Mouse (Mus musculus): ENCODE results near the gene Mtmr12.
A peak's percentile ranks its signal among the peaks of the same experiment; 100 is the strongest.

The Mtmr12 gene

DNA sequence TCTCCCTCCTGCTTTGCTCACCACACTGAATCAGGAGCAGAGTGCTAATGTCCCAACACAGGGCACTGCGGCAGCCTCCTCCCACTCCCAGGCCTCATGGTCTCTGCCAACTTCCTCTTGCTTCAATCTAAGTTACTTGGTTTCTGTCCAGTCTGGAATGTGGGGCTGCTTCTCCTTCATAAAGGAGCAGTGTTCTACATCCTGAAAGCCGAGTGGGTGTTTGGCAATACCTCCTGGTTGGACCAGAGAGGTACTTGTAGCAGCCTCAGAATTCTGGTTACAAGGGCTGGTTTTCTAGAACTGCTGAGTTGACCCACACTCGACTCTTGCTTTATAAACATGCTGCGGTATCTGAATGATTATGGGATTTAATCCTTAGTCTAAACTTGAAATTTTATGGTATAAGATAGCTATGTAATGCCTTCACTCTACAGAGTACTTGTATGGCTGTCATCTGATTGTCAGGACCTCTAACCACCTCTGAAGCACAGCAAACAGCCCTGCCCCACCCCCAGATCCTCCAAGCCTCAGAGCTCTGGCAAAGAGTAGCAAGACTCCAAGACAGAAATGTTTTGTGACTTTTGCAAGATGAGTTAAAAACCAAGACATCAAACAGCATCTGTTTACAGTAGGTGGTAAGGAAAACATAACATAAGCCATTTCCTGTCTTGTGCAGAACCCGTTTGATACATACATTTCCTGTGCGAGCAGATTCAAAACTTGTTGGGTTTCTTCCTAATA lies 80.1 kb downstream of the Mtmr12 start:
- DNase-seq = no peak

DNA sequence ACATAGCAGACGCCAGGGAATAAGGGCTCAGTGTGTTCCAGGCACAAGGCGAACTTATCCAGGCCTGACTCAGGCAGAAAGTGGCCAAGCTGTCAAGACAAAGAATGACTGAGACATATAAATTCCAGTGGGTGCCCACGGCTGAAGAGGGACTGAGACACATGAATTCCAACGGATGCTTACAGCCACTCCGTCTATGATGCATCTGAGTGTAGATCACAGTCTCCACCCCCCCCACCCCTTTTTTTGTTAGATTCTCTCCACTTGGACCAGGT lies 80.6 kb downstream of the Mtmr12 start:
- no peak for DNase-seq

DNA sequence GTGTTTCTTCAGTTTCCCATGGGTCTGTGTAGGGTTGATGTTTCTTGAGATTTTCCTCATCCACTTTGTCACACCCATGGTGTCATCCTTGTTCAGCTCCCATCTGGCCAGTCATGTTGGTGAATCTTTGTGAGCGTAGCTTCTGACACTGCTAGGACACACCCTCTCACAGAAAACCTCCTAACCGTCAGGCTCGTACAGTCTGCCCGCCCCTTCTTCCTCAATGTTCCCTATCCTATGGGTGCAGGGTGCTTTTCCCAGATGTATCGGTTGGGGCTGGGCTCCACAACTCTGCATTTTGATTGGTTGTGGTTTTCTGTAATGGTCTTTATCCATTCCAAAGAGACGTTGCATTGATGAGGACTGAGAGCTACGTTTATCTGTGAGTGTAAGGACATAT lies 85.5 kb downstream of the Mtmr12 start:
- DNase-seq = no peak

DNA sequence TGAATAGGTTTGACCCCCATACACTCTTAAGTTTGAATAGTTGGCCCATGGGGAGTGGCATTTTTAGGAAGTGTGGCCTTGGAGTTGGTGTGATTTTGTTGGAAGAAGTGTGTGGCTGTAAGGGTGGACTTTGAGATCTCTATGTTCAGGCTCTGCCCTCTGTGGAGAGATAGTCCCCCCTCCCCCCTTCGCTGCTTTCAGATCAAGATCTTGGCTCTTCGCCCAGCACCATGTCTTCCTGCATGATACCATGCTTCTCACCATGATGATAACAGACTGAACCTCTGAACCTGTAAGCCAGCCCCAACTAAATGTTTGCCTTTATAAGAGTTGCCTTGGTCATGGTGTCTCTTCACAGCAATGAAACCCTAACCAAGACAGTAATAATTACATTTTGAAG lies 86.9 kb downstream of the Mtmr12 start:
- no peak for DNase-seq

DNA sequence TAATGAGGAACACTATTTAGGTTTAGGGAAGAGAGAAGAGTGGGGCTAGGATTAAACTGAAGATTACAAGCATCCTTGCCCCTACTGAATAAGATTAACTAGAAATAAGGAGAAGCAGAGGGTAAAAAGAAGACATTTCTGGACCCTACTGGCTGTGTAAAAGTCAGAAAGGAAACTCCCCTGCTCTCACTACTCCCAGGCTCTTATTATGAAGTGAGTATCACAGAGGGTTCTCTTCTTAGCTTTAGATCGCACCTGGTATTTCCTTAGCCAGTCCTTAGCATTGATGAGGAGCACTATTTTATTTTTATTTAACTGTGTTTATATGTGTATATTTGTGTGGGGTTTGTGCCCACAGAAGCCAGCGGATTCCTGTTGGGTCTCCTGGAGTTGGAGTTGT lies 91.4 kb downstream of the Mtmr12 start:
- no peak for DNase-seq

DNA sequence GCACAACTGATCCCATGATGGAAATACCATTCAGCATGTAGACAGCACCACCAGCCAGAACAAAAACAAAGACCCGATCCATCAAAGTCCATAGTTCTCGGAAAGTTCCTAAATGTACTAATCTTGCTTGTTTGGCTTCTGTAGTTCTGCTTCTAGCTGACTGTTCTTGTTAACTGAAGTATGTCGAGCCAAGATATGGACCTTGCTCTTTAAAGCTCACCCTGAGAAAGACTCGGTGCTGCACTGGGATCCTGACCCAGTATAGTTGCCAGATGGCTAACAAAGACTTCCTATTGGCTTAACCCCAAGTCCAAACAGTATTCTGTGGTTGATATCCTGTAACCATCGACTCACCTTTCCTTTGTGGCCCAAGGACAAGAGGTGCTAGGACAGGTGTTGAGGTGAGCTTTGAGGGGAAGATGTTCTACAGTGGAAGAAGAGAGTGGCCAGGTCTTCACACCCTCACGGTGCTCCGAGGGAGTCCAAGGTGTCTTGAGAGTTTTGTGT lies 93.5 kb downstream of the Mtmr12 start:
- no peak for DNase-seq

DNA sequence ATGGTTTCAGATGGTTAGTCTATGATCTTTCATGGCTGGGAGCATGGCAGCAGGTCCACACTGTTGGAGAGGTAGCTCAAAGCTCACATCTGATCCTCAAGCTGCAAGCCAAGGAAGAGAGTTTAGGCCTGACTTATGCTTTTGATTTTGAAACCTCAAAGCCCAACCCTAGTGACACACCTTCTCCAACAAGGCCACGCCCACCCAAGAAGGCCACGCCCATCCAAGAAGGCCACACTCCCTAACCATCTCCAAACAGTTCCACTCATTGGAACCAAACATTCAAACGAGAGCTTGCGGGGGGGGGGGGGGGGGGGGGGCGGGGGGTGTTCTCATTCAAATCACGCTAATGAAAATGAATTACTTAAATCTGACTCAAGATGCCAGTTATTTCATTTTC lies 96.9 kb downstream of the Mtmr12 start:
- DNase-seq = no peak

DNA sequence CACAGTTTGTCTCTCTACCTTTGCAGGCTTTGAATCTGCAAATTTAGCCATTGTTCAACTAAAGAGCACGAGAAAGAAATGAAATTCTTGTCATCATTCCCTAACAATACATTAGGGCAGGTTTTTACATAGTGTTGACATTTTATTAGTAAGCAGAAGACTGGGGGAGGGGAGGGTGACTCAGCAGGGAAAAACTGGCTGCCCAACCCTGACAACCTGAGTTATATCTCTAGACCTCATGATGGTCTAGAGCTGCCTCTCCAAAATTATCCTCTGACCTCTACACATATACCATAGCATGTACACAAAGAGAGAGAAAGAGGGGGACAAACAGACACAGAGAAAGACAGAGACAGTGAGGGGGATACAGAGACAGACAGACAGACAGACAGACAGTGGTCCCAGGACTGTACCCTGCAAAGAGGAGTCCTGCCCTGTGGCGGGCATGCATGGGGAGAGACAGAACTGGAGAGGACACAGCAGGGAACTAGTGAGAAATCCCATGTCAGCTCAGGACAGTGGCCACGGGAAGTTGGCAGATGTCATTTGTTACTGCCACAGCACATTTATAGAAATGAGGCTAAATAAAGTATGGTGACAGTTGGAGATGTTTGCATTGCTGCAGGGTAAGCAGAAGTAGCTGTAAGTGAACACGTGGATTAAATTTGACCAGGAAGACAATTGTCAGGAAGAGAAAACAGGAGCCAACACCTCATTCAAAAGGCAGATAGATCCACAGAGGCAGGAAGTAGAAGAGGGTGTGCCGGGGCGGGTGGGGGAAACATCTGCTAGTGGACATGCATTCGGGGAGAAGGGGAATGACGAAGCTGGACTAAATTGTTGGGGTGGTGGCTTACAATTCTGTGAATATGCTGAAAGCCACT lies 101.6 kb downstream of the Mtmr12 start:
- DNase-seq = no peak

DNA sequence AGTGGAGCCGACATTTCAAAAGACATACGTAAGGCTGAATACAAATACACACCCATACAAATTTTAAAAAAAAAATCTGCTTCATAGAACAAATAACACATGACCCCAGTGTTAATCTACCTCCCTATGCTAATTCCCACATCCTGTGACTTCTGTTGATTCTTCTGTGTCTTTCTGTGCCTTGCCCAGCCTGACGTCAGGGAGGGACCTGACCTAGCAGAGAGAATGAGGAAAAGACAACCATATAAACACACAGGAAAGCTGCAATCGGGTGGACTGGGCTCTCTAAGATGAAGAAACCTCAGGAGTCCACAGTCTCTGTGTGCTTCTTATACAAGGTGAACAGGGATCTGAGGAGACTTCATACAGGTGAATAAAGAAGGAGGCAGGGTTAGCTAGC lies 102.3 kb downstream of the Mtmr12 start:
- no peak for DNase-seq

DNA sequence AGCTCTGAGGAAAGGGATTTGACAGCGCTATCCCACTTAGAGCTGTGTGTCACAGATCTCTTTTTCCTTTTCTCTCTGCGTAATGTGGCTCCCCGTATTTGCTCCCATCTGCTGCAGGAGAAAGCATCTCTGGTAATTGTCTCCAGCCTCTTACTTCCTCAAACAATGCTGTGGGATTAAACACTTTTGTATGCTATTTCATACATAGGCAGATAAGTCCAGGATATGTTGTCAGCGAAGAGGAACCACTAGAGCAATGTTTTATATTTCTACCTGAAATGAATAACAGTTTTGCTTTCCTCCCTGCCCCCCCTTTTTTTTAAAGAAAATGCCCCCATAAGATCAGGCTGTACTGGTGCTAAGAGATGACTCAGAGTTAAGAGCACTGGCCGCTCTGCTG lies 103.7 kb downstream of the Mtmr12 start:
- no peak for DNase-seq

DNA sequence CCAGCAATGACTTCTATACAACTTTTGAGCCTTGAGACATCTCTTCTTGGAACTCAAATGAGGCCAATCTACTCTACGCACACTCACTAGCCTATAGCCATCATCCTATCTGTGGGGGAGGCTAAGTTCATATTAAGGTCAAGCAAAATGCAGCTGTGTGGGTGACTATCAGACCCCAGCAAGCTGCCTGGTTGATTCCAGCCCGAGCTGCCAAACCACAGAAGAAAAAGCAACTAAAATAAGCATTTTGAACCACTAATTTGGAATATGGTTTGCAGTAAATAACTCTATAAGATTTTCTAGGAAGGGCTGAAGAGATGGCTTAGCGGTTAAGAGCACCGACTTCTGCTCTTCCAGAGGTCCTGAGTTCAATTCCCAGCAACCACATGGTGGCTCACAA lies 105.8 kb downstream of the Mtmr12 start:
- no peak for DNase-seq

DNA sequence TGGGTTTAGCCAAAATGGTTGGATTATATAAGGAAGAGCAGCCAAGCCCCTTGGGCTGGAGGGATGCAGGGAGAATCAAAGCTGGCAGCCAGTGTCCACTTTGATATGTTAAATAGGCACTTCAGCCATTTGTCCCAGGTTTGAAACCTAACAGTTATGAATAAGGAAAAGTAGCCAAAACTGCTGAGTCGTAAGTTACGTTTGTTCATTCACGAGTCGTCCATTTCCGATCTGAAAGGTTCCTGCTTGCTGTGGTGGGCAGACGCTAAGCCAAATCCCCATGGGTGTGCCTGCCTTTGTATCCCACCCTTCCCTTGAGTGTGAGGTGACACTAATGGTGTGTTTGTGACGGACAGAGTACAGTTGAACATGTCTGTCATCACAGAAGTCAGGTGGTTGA lies 106.6 kb downstream of the Mtmr12 start:
- DNase-seq = no peak

DNA sequence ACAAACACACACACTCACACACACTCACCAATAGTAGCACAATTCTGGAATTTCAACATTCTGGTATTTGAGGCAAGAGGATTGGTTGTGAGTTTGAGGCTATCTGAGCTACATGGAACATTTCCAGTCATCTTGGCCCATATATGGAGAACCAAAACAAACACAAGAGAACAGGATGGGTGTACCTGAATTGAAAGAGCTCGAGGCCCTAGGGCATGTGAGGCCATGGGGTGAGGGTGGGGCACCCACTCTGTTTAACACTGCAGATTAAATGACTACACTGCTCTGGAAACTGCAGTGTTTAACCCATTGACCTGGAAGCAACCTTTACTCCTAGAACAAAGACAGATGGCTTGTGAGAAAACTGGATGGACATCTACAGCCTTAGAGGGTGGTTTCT lies 108.4 kb downstream of the Mtmr12 start:
- no peak for DNase-seq

DNA sequence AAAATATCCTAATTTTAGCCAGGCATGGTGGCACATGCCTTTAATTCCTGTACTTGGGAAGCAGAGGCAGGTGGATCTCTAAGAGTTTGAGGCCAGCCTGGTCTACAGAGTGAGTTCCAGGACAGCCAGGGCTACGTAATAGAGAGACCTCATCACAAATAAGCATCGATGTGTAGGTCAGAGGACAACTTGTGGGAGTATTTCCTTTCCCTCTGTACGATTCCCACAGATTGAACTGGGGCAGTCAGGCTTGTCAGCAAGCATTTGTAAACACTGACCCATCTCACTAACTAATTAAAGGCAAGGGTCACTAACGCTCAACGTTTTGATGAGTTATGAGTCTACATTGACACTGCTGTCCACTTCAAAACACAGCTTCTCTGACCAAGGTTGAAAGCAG lies 109.8 kb downstream of the Mtmr12 start:
- no peak for DNase-seq

DNA sequence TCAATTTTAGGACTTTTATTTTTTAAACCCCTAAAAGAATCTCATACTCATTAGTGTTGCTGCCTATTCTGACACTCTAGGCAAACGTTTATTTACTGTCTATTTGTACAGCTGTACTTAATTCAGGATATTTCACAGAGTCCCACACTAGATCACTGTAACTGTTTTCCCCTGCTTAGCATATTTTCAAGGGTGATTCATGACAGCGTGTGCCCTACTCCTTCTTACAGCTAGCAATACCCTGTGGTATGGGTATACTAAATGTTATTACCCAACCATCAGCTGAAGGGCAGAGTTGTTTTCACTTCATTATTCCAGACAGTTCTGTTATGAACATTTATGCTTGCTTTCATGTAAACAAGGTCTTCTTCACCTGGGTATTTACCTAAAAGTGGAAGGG lies 111.2 kb downstream of the Mtmr12 start:
- DNase-seq = no peak

DNA sequence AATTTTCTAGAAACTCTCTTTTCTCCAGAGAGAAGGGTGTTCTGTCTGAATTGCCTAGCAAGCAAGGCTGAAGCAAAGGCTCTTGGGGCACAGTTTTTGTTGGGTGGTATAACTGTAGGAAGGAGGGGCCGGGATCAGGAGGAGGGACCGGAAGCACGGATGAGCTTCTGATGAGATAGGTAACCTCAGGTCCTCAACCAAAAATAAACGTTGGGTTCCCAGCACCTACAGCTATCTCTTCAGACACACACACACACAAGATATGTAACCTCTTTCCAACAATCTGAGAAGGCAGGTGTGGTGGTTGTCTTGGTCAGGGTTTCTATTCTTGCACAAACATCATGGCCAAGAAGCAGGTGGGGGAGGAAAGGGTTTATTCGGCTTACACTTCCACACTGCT lies 112.5 kb downstream of the Mtmr12 start:
- no peak for DNase-seq

DNA sequence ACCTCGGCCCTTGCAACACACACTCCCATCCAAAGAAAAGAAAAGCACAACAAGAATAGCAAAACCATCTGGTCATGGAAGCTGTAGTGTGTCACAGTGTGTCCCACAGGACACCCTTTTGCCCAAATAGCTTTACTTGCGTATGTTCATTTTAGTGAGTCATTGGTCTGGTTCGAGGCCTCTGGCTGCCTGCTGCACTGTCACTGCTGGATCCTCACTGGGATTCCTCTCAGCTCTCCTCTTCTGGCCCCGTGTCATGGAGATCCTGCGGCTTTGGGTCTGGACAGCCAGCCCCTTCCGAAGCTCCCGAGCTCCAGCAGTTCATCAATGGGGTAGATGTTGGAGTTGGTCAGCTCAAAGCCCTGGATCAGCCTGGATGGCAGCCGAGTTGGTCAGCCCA lies 113.6 kb downstream of the Mtmr12 start:
- DNase-seq = no peak

DNA sequence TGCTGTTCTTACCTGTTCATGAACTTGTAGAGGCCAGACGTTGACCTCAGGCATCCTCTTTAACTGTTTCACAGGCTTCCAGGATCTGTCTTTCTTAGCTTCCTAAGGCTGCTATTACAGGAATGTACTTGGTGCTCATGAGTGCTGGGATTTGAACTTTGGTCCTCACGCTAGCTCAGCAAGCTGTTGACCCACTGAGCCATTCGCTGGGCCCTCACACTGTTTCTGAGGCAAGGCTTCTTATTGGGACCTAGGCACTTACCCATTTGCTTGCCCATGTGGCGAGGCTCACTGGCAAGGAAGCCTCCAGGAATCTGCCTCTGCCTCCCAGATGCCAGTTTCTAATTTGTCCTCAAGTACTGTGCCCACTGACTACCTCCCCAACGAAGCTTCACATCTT lies 115.1 kb downstream of the Mtmr12 start:
- DNase-seq = no peak

DNA sequence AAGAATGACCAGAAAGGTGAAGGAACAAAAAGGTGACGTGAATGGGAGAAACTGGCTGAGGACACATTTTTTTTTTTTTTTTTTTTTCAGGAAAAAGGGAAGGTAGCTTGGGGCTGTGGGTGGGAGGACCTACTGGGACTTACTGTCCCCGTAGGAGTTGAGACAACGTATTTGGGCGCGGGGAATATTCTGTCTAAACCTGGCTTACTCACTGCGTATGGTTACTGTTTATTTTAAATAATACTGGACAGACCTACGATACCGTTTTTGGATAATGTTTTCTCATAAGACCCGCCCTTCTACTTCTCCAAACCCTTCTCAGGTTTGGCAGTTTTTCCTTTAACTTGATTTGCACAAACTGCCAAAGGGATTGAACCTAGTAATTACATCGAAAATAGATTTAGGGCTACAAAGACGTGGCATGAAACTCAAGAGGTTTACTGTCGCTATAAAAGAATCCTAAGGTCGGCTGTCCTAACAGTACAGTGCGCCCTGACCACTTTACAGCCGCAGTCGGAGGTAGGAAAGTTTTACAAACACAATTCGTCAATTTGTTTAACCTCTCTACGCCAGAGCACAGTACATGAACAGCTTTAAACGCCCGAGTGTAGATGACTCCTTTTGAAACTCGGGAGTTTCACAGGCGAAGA lies 115.7 kb downstream of the Mtmr12 start:
- DNase-seq = no peak

DNA sequence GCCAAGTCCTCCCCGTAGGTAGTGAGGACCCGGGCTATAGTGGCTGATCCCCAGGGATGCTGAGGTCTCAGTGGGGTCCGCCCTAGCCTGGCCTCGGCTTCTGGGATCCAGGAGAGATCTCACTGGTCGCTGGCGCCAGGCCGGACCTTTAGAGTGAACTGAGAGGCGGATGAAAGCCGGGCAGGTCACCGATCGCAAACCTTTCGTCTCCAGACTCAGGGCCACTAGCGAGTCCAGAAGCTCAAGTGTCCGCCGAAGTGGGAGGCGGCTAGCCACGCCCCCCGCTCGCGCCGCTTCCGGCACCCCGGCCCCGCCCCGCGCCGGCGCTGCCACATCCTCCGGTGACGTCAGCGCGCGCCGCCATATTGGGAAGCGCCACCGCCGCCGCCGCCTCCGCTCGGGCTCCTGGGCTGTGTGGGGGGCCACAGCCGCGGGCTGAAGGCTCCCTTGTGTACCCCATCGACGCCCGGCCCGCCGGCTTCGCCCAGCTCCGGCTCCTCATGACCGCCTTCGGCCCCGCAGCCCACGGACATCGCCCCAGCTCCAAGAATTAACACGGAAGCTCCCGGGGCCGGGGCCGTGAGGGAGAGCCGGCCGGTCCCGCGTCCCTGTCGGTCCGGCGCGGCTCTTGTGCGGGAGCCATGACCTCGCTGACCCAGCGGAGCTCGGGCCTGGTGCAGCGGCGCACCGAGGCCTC lies 116.4 kb downstream of the Mtmr12 start, which contains the start of gene Golph3:
Gene Golph3, plus strand, starts transcription at position 360 of the 697 bp plus-strand sequence.
- DNase-seq = peak; percentile 96

DNA sequence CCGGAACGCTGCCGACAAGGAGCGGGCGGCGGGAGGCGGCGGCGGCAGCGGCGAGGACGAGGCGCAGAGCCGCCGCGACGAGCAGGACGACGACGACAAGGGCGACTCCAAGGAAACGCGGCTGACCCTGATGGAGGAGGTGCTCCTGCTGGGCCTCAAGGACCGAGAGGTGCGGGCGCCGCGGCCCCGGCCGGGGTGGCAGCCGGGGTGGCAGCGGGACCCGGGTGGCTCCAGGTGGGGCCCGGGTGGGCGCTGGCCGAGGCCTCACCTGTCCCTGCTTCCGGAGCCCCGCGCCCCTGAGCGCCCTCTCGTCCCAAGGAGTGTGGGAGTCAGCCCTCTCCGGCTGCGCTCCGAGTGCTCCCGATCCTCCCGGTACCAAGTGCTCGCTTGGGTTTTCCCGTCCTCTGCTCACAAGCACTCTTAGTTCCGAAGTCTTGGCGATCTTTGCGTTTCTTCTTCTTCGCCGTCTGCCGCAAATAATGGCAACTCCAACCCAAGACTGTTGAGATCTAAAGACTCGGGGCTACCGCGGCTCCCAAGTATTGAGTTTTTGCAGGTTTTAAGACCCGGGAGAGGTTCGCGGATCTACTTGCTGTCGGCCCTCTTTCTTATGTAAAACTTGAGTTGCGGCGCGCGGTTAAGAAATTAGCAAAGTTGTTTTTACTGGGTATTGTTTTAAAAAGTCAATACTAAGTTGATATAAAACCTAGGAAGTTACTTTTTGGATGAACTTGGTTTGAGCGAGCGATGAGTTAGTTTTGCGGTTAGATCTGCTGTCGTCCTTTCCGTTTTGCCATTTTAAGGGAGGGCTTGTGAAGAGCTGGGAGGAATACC lies 117.2 kb downstream of the Mtmr12 start, which contains the start of gene 1810049J17Rik:
Gene 1810049J17Rik, minus strand, starts transcription at position 112 of the 834 bp plus-strand sequence.
- DNase-seq = peak; percentile 57
